Mouse (Mus musculus) c-Kit-positive CD71-negative TER-119-negative erythroid progenitor cells, embryonic 14.5 days (primary cell): ENCODE data around the gene Hmbs.
"Not testable (repeated sequence)": the region's sequence is repeated elsewhere in the genome, so short reads cannot be mapped to it uniquely, and the experiment has no call there.

Source experiments
- DNase-seq: peaks from one replicate; pipeline ENCODE4 v3.0.0-alpha.2; 2013; ENCODE audit warnings: low read depth

The Hmbs gene

GRCm38 (mm10) chr9:44343781-44344421 is at the start of gene Hmbs:
Gene Hmbs (minus strand): TSS chr9:44344228.
- DNase-seq = peak; percentile 89

GRCm38 (mm10) chr9:44391466-44391865 is 47.4 kb upstream of the Hmbs start:
- no peak for DNase-seq

- no peak for DNase-seq
Observed at GRCm38 (mm10) chr9:44389273-44389672, 45.2 kb upstream of the Hmbs start.

- no peak for DNase-seq
Observed at GRCm38 (mm10) chr9:44387221-44387620, 43.2 kb upstream of the Hmbs start.

GRCm38 (mm10) chr9:44384596-44384995 is 40.6 kb upstream of the Hmbs start:
- no peak for DNase-seq

GRCm38 (mm10) chr9:44379862-44380261 is 35.8 kb upstream of the Hmbs start:
- no peak for DNase-seq

- peak; percentile 91 for DNase-seq
Observed at GRCm38 (mm10) chr9:44379054-44379834, 35.2 kb upstream of the Hmbs start, which contains the start of gene Hyou1. Gene Hyou1 (plus strand): TSS chr9:44379490.

- no peak for DNase-seq
Observed at GRCm38 (mm10) chr9:44378153-44378730, 34.2 kb upstream of the Hmbs start.

GRCm38 (mm10) chr9:44377335-44377734 is 33.3 kb upstream of the Hmbs start:
- not testable (repeated sequence) for DNase-seq

GRCm38 (mm10) chr9:44376141-44376540 is 32.1 kb upstream of the Hmbs start:
- no peak for DNase-seq

- DNase-seq = no peak
Observed at GRCm38 (mm10) chr9:44373386-44373785, 29.4 kb upstream of the Hmbs start.

- DNase-seq = peak; percentile 35
Observed at GRCm38 (mm10) chr9:44364480-44364879, 20.5 kb upstream of the Hmbs start.

- not testable (repeated sequence) for DNase-seq
Observed at GRCm38 (mm10) chr9:44361931-44362330, 17.9 kb upstream of the Hmbs start.

- peak; percentile 98 for DNase-seq
Observed at GRCm38 (mm10) chr9:44361190-44361917, 17.3 kb upstream of the Hmbs start, which contains the start of gene Vps11. Gene Vps11 (minus strand): TSS chr9:44361670.

GRCm38 (mm10) chr9:44357207-44357606 is 13.2 kb upstream of the Hmbs start:
- DNase-seq = no peak

- no peak for DNase-seq
Observed at GRCm38 (mm10) chr9:44353142-44353541, 9.1 kb upstream of the Hmbs start.

- DNase-seq = no peak
Observed at GRCm38 (mm10) chr9:44352337-44352736, 8.3 kb upstream of the Hmbs start.

- no peak for DNase-seq
Observed at GRCm38 (mm10) chr9:44351396-44351795, 7.4 kb upstream of the Hmbs start.

- no peak for DNase-seq
Observed at GRCm38 (mm10) chr9:44348546-44348945, 4.5 kb upstream of the Hmbs start.

GRCm38 (mm10) chr9:44347621-44348020 is 3.6 kb upstream of the Hmbs start:
- no peak for DNase-seq

GRCm38 (mm10) chr9:44347166-44347565 is 3.1 kb upstream of the Hmbs start:
- DNase-seq = no peak
